Mouse (Mus musculus) bone marrow macrophage, adult 2 months (primary cell): ENCODE measurements around the gene Il20rb.

Experiments used
- CTCF ChIP-seq: IDR thresholded peaks from 2 replicates; pipeline ENCODE4 v1.5.1; 2012; ENCODE audit warnings: low read depth, mild to moderate bottlenecking, low read length, moderate library complexity
- POLR2A ChIP-seq: IDR thresholded peaks from 2 replicates; pipeline ENCODE4 v1.6.1; 2012; ENCODE audit warnings: mild to moderate bottlenecking, low read depth, low read length, borderline replicate concordance

DNA sequence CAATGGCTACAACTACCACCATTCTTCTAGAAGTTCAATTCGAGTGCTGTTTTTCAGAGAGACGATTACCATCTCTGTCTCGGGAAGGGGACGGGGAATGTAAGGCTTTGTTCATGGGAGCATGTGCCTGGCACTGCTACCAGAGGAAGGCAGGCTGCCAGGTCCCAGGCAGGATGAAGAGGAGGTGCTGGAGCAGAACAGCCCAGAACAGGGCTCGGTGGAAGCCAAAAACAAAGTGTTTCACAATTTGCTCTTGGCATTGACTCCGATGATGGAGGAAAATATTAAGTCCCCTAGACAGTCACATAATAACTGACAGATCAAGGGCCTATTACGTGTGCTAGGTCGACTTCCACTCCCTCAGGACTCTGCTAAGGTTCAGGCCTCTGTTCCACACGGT lies 24.9 kb downstream of the Il20rb start:
- TF ChIP-seq CTCF (no peak), POLR2A (no peak)
